33 mouse cellular contexts compared by ENCODE assay signal in genomic region chr11:61692996-61693395, GRCm38 (mm10). TPM values are rescaled to one million over a fixed set of nuclear protein-coding genes. Genes with fewer than 3 reads are reported as not detected.
DNase-seq lines count a peak whose midpoint lies in the region; ATAC-seq and TF ChIP-seq lines count a peak whose summit lies in the region.
"Had no signal": no experiment of that assay in that cellular context is flagged by ENCODE, and none has a peak within 500 bp of the region (broad histone marks: within the 10 kb centered on the region; RNA-seq: fewer than 3 reads in every experiment).

No protein-coding gene starts in this region.

- H3K4me1 ChIP-seq in intestine, postnatal 0 days (replicated peaks; ENCODE audit: control insufficient read depth, insufficient read depth, low read length), result no peaks in the 10 kb centered on the region
- no peaks in the 10 kb centered on the region for H3K4me1 ChIP-seq in forebrain, embryonic 15.5 days
- H3K4me1 ChIP-seq: forebrain, embryonic 12.5 days; hindbrain, embryonic 12.5 days; midbrain, embryonic 10.5 days; midbrain, embryonic 15.5 days had no signal

- H3K9me3 ChIP-seq in intestine, postnatal 0 days (ENCODE audit: control insufficient read depth), result no peaks in the 10 kb centered on the region
- H3K9me3 ChIP-seq in forebrain, embryonic 15.5 days, result no peaks in the 10 kb centered on the region
- H3K9me3 ChIP-seq: forebrain, embryonic 12.5 days; heart, embryonic 10.5 days; heart, embryonic 15.5 days; hindbrain, embryonic 12.5 days; liver, embryonic 15.5 days; midbrain, embryonic 10.5 days; midbrain, embryonic 15.5 days had no signal

- H3K36me3 ChIP-seq in intestine, postnatal 0 days (ENCODE audit: control insufficient read depth, insufficient read depth), result peaks cover 39% of the 10 kb centered on the region; the same call in 1 of the 2 replicates
- no peaks in the 10 kb centered on the region for H3K36me3 ChIP-seq in forebrain, embryonic 15.5 days
- H3K36me3 ChIP-seq: forebrain, embryonic 12.5 days; heart, embryonic 15.5 days; hindbrain, embryonic 12.5 days; midbrain, embryonic 10.5 days; midbrain, embryonic 15.5 days had no signal

- no peak overlapping the region for H3K4me2 ChIP-seq in intestine, postnatal 0 days (replicated peaks; ENCODE audit: low read depth)
- no peak overlapping the region for H3K4me2 ChIP-seq in forebrain, embryonic 15.5 days (replicated peaks)
- H3K4me2 ChIP-seq: forebrain, embryonic 12.5 days; heart, embryonic 15.5 days; hindbrain, embryonic 12.5 days; liver, embryonic 15.5 days; lung, embryonic 14.5 days; midbrain, embryonic 15.5 days had no signal

- H3K27me3 ChIP-seq in intestine, postnatal 0 days (replicated peaks; ENCODE audit: control insufficient read depth, insufficient read depth, low read length), result no peaks in the 10 kb centered on the region
- H3K27me3 ChIP-seq in forebrain, embryonic 15.5 days, result no peaks in the 10 kb centered on the region
- H3K27me3 ChIP-seq: forebrain, embryonic 12.5 days; heart, embryonic 15.5 days; hindbrain, embryonic 12.5 days; liver, embryonic 15.5 days; midbrain, embryonic 15.5 days; Patski had no signal

- WGBS in intestine, postnatal 0 days, result 92% methylated on average over 5 of the region's 5 CpGs
- WGBS in forebrain, embryonic 15.5 days, result 83% methylated on average over 5 of the region's 5 CpGs

- TF ChIP-seq CTCF in intestine, postnatal 0 days (IDR thresholded peaks at IDR 0.05; ENCODE audit: low read depth), result no peak

- no peak overlapping the region for H3K9ac ChIP-seq in intestine, postnatal 0 days (ENCODE audit: low read depth, low read length)
- no peak overlapping the region for H3K9ac ChIP-seq in forebrain, embryonic 15.5 days (replicated peaks)
- H3K9ac ChIP-seq: forebrain, embryonic 12.5 days; heart, embryonic 15.5 days; hindbrain, embryonic 12.5 days; liver, embryonic 15.5 days; lung, embryonic 14.5 days; midbrain, embryonic 15.5 days had no signal

- no peak overlapping the region for H3K27ac ChIP-seq in intestine, postnatal 0 days (ENCODE audit: low read depth, low read length)
- H3K27ac ChIP-seq in forebrain, embryonic 15.5 days (replicated peaks), result no peak overlapping the region
- H3K27ac ChIP-seq: forebrain, embryonic 12.5 days; heart, embryonic 10.5 days; heart, embryonic 15.5 days; hindbrain, embryonic 12.5 days; layer of hippocampus, adult 2 months; liver, embryonic 15.5 days; midbrain, embryonic 10.5 days; midbrain, embryonic 15.5 days; stomach, postnatal 0 days had no signal

- peak; percentile 22 to 31 for DNase-seq in layer of hippocampus, postnatal 10 days (ENCODE audit: low spot score in 2 of 2)
- no peak for DNase-seq in layer of hippocampus, postnatal 25 days (ENCODE audit: extremely low spot score in 1 of 2, low spot score in 1 of 2)
- DNase-seq in cerebellum, adult 18-20 months, result peak; percentile 75 to 78
- peak; percentile 72 to 79 for DNase-seq in cerebellum, postnatal 10 days
- DNase-seq in ovary, adult 18-20 months (ENCODE audit: low spot score), result no peak
- DNase-seq: adrenal gland, postnatal 14 days; gastrocnemius, postnatal 10 days; heart, postnatal 36 days; kidney, adult 11 months; kidney, postnatal 36 days; layer of hippocampus, postnatal 36 days; lung, embryonic 14.5 days; right cerebral cortex, adult 18-20 months; thymus, adult 18-20 months; thymus, postnatal 25 days had no signal

- ATAC-seq in intestine, postnatal 0 days, result no peak
- no peak for ATAC-seq in forebrain, embryonic 15.5 days (replicated peaks)
- ATAC-seq: midbrain, embryonic 15.5 days; Patski had no signal

- no peak overlapping the region for H3K4me3 ChIP-seq in intestine, postnatal 0 days (ENCODE audit: low read depth, low read length)
- H3K4me3 ChIP-seq in forebrain, embryonic 15.5 days, result no peak overlapping the region
- H3K4me3 ChIP-seq: erythroblast, embryonic 14.5 days; forebrain, embryonic 12.5 days; heart, embryonic 10.5 days; heart, embryonic 15.5 days; hindbrain, embryonic 12.5 days; layer of hippocampus, adult 2 months; liver, embryonic 15.5 days; midbrain, embryonic 10.5 days; midbrain, embryonic 15.5 days had no signal

RNA-seq across cellular contexts. Expression of gene Fam83g, which starts 9.1 kb away (rescaled TPM):
- not detected for total RNA-seq in layer of hippocampus, postnatal 10 days (2021)
- total RNA-seq in layer of hippocampus, postnatal 25 days (2021), result not detected
- 20.7 and 21.9 TPM in 2 replicates for polyA plus RNA-seq in intestine, postnatal 0 days (2015; fragmentation: Nextera tagmentation; extraction: Ambion mirVana)
- polyA plus RNA-seq in forebrain, embryonic 15.5 days (2015; fragmentation: Nextera tagmentation; extraction: Ambion mirVana), result 0.20 and 0.51 TPM in 2 replicates
- total RNA-seq: layer of hippocampus, adult 2 months; layer of hippocampus, postnatal 36 days; megakaryocyte progenitor cell, adult 5-6 weeks had no signal
- polyA plus RNA-seq: Patski had no signal

RNA-seq across cellular contexts. Expression of gene Slc5a10, which starts 27.6 kb away (rescaled TPM):
- under 1 TPM in 1 of 2 experiments, not detected in 1; 0.69 TPM for total RNA-seq in layer of hippocampus, postnatal 10 days (2021)
- under 1 TPM; 0.38 to 0.62 TPM for total RNA-seq in layer of hippocampus, postnatal 25 days (2021)
- 0.08 and 0.13 TPM in 2 replicates for polyA plus RNA-seq in intestine, postnatal 0 days (2015; fragmentation: Nextera tagmentation; extraction: Ambion mirVana)
- not detected in 2 replicates for polyA plus RNA-seq in forebrain, embryonic 15.5 days (2015; fragmentation: Nextera tagmentation; extraction: Ambion mirVana)
- total RNA-seq: adrenal gland, postnatal 14 days; gastrocnemius, postnatal 10 days; heart, postnatal 36 days; liver, adult 2 months; megakaryocyte progenitor cell, adult 5-6 weeks; MEL; neutrophil, adult 5-6 weeks had no signal
- polyA plus RNA-seq: erythroblast, embryonic 14.5 days; forebrain, embryonic 12.5 days; heart, embryonic 10.5 days; heart, embryonic 15.5 days; hindbrain, embryonic 12.5 days; liver, adult 2 months; liver, embryonic 15.5 days; lung, embryonic 14.5 days; midbrain, embryonic 10.5 days; midbrain, embryonic 15.5 days; neural tube, embryonic 11.5 days; Patski; stomach, postnatal 0 days had no signal

RNA-seq across cellular contexts. Expression of gene Grap, which starts 39.9 kb away (rescaled TPM):
- total RNA-seq in layer of hippocampus, postnatal 10 days (2021), result 10 to 100 TPM in 1 of 2 experiments, 1 to 10 TPM in 1; 9.6 to 10.4 TPM
- 1 to 10 TPM; 4.8 to 6.1 TPM for total RNA-seq in layer of hippocampus, postnatal 25 days (2021)
- polyA plus RNA-seq in intestine, postnatal 0 days (2015; fragmentation: Nextera tagmentation; extraction: Ambion mirVana), result 3.7 and 3.9 TPM in 2 replicates
- 8.0 and 9.1 TPM in 2 replicates for polyA plus RNA-seq in forebrain, embryonic 15.5 days (2015; fragmentation: Nextera tagmentation; extraction: Ambion mirVana)

Comparison
In these comparisons a context has a peak if more than half of its experiments do, and no peak if none do; other contexts are left out.
1. DNase-seq: peak in layer of hippocampus, postnatal 10 days (2 of 2), cerebellum, adult 18-20 months (2 of 2) and cerebellum, postnatal 10 days (2 of 2); none in layer of hippocampus, postnatal 25 days (0 of 2) and ovary, adult 18-20 months (single experiment).